Mouse (Mus musculus): ENCODE data around the gene Cfap97d1. TPM values are rescaled to one million over a fixed set of nuclear protein-coding genes. Genes with fewer than 3 reads are reported as not detected.

The Cfap97d1 gene
- polyA plus RNA-seq, 1 experiment = not detected

DNA sequence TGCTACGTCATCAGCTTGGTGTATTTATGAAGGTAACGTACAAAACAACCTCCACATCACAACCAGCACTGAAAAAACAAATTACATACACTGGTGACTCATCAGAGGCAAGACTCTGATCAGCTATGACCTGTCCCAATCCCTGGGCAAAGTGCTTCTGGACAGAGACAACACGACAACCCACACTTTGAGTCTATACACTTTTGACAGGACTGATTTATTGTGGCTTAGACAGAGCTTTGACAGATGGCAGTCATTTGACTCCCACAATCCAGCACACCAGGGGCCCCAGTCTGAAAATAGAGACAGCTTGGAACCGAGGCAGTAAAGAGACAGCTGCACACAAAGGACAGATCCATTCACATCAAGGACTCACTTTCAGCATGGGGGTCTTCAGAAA is 15.4 kb downstream of the Cfap97d1 start:
- Histone ChIP-seq H3ac (ENCODE audit: control insufficient read depth, insufficient read length) (no peak overlapping the region), H3K4me2 (ENCODE audit: low read depth) (no peak overlapping the region), H3K27me3 (ENCODE audit: control insufficient read depth, insufficient read depth, insufficient read length) (peaks cover 11% of the 10 kb centered on the region), H3K79me2 (ENCODE audit: control insufficient read depth, insufficient read depth) (no peaks in the 10 kb centered on the region), H3K36me3 (ENCODE audit: control insufficient read depth, insufficient read depth) (no peaks in the 10 kb centered on the region), H3K4me3 (no peak overlapping the region)
- no peak for TF ChIP-seq POLR2AphosphoS2 (IDR thresholded peaks at IDR 0.05; ENCODE audit: insufficient read length, low read depth)
- no peak for TF ChIP-seq MAX (IDR thresholded peaks at IDR 0.05; ENCODE audit: low read depth)
- TF ChIP-seq POLR2A (IDR thresholded peaks at IDR 0.05; ENCODE audit: insufficient read length, low read depth) = no peak
- no peak for TF ChIP-seq MYOG (IDR thresholded peaks at IDR 0.05; ENCODE audit: control insufficient read depth in 1 of 3, insufficient read depth in 1 of 3, insufficient read length in 2 of 3, low read depth in 2 of 3)
- no peak for TF ChIP-seq TCF3 (IDR thresholded peaks at IDR 0.05; ENCODE audit: insufficient read length, low read depth)
- no peak for TF ChIP-seq REST (IDR thresholded peaks at IDR 0.05; ENCODE audit: insufficient read depth, insufficient read length)
- TF ChIP-seq TCF12 (IDR thresholded peaks at IDR 0.05; ENCODE audit: insufficient read depth, poor library complexity, severe bottlenecking) = no peak
- TF ChIP-seq USF1 (IDR thresholded peaks at IDR 0.05; ENCODE audit: low read depth) = no peak
- no peak for TF ChIP-seq SRF (IDR thresholded peaks at IDR 0.05; ENCODE audit: control insufficient read depth, insufficient read length, low read depth)
- TF ChIP-seq MYOD1 (IDR thresholded peaks at IDR 0.05; ENCODE audit: control insufficient read depth in 1 of 3, insufficient read length in 2 of 3, low read depth in 2 of 3) = no peak
- TF ChIP-seq E2F4 (IDR thresholded peaks at IDR 0.05; ENCODE audit: insufficient read depth) = no peak
- no peak for TF ChIP-seq CEBPB (IDR thresholded peaks at IDR 0.05; ENCODE audit: insufficient read depth, poor library complexity, severe bottlenecking)

DNA sequence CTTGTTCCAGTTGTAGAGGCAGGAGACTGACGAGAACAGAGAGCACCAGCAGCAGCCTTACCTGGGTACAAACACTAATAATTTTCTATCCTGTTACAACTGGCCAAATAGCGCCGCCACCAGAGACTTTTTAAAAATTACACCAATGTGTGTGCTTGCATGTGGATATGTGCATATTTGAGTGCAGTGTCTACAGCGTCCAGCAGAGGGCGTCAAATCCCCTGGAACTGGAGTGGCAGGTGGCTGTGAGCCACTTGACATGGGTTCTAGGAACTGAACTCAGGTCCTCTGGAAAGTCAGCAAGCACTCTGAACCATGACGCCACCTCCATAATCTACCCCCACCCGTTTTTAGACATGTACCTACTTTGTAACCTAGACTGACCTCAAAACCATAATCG is 20.2 kb downstream of the Cfap97d1 start:
- Histone ChIP-seq H3K36me3 (ENCODE audit: control insufficient read depth, insufficient read depth) (no peaks in the 10 kb centered on the region), H3K4me3 (no peak overlapping the region)

DNA sequence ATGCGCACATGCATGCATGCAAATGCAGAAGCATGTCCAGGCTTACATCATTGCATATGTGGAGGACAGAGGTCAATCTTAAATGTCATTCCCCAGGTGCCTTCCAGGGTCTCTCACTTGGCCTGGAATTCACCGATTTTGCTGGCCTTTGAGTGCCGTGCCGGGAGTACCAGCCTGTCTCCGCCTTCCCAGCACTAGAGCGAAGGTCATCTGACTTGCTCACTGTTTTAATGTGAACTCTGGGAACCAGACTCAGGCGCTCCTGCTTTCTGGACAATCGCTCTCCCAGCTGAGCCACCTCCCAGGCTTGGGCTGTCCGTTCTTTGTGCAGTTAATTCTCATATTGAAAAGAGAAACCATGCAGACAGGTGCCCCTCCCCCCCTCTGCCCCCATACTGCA is 22.2 kb downstream of the Cfap97d1 start:
- H3K4me2 ChIP-seq (ENCODE audit: low read depth) = no peak overlapping the region
- no peak overlapping the region for H3K4me3 ChIP-seq
- TF ChIP-seq E2F4 (IDR thresholded peaks at IDR 0.05; ENCODE audit: insufficient read depth) (no peak), TCF12 (IDR thresholded peaks at IDR 0.05; ENCODE audit: insufficient read depth, poor library complexity, severe bottlenecking) (no peak), MAX (IDR thresholded peaks at IDR 0.05; ENCODE audit: low read depth) (no peak), REST (IDR thresholded peaks at IDR 0.05; ENCODE audit: insufficient read depth, insufficient read length) (no peak), POLR2A (IDR thresholded peaks at IDR 0.05; ENCODE audit: insufficient read length, low read depth) (no peak), CEBPB (IDR thresholded peaks at IDR 0.05; ENCODE audit: insufficient read depth, poor library complexity, severe bottlenecking) (no peak), POLR2AphosphoS2 (IDR thresholded peaks at IDR 0.05; ENCODE audit: insufficient read length, low read depth) (no peak), USF1 (IDR thresholded peaks at IDR 0.05; ENCODE audit: low read depth) (no peak), MYOG (IDR thresholded peaks at IDR 0.05; ENCODE audit: control insufficient read depth in 1 of 3, insufficient read depth in 1 of 3, insufficient read length in 2 of 3, low read depth in 2 of 3) (no peak), SRF (IDR thresholded peaks at IDR 0.05; ENCODE audit: control insufficient read depth, insufficient read length, low read depth) (no peak), TCF3 (IDR thresholded peaks at IDR 0.05; ENCODE audit: insufficient read length, low read depth) (no peak), MYOD1 (IDR thresholded peaks at IDR 0.05; ENCODE audit: control insufficient read depth in 1 of 3, insufficient read length in 2 of 3, low read depth in 2 of 3) (no peak)
- no peaks in the 10 kb centered on the region for H3K36me3 ChIP-seq (ENCODE audit: control insufficient read depth, insufficient read depth)
- H3ac ChIP-seq (ENCODE audit: control insufficient read depth, insufficient read length) = no peak overlapping the region
- no peaks in the 10 kb centered on the region for H3K79me2 ChIP-seq (ENCODE audit: control insufficient read depth, insufficient read depth)
- H3K27me3 ChIP-seq (ENCODE audit: control insufficient read depth, insufficient read depth, insufficient read length) = peaks cover 18% of the 10 kb centered on the region

More for the DNA sequence above, 20.2 kb downstream of the Cfap97d1 start:
- Histone ChIP-seq H3K4me2 (ENCODE audit: low read depth) (no peak overlapping the region), H3ac (ENCODE audit: control insufficient read depth, insufficient read length) (no peak overlapping the region), H3K27me3 (ENCODE audit: control insufficient read depth, insufficient read depth, insufficient read length) (peaks cover 13% of the 10 kb centered on the region), H3K79me2 (ENCODE audit: control insufficient read depth, insufficient read depth) (no peaks in the 10 kb centered on the region)
- TF ChIP-seq POLR2A (IDR thresholded peaks at IDR 0.05; ENCODE audit: insufficient read length, low read depth) (no peak), CEBPB (IDR thresholded peaks at IDR 0.05; ENCODE audit: insufficient read depth, poor library complexity, severe bottlenecking) (no peak), TCF12 (IDR thresholded peaks at IDR 0.05; ENCODE audit: insufficient read depth, poor library complexity, severe bottlenecking) (no peak), REST (IDR thresholded peaks at IDR 0.05; ENCODE audit: insufficient read depth, insufficient read length) (no peak), TCF3 (IDR thresholded peaks at IDR 0.05; ENCODE audit: insufficient read length, low read depth) (no peak), USF1 (IDR thresholded peaks at IDR 0.05; ENCODE audit: low read depth) (no peak), POLR2AphosphoS2 (IDR thresholded peaks at IDR 0.05; ENCODE audit: insufficient read length, low read depth) (no peak), SRF (IDR thresholded peaks at IDR 0.05; ENCODE audit: control insufficient read depth, insufficient read length, low read depth) (no peak), MYOD1 (IDR thresholded peaks at IDR 0.05; ENCODE audit: control insufficient read depth in 1 of 3, insufficient read length in 2 of 3, low read depth in 2 of 3) (no peak), E2F4 (IDR thresholded peaks at IDR 0.05; ENCODE audit: insufficient read depth) (no peak), MAX (IDR thresholded peaks at IDR 0.05; ENCODE audit: low read depth) (no peak), MYOG (IDR thresholded peaks at IDR 0.05; ENCODE audit: control insufficient read depth in 1 of 3, insufficient read depth in 1 of 3, insufficient read length in 2 of 3, low read depth in 2 of 3) (no peak)

DNA sequence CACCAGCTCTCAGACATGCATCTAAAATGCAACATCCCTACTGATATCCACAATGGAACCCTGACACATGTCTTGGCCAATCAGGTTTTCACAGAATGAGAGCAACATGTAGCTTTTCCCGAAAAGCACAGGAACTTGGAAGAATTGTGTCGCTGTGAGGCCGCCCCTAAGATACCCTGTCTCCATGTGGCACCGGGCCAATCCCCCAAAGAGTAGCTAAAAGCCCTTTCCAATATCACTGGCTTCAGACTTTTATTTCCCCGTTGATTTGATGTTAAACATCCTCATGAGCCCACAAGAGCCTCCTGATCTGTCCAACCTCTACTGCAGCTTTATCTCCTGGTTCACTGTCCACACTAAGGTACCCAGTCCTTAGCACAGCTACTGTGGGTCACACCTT is 22.6 kb downstream of the Cfap97d1 start:
- Histone ChIP-seq H3K4me3 (no peak overlapping the region), H3K79me2 (ENCODE audit: control insufficient read depth, insufficient read depth) (no peaks in the 10 kb centered on the region), H3K27me3 (ENCODE audit: control insufficient read depth, insufficient read depth, insufficient read length) (peaks cover 18% of the 10 kb centered on the region), H3K4me2 (ENCODE audit: low read depth) (no peak overlapping the region), H3K36me3 (ENCODE audit: control insufficient read depth, insufficient read depth) (no peaks in the 10 kb centered on the region), H3ac (ENCODE audit: control insufficient read depth, insufficient read length) (no peak overlapping the region)
- TF ChIP-seq USF1 (IDR thresholded peaks at IDR 0.05; ENCODE audit: low read depth) (no peak), REST (IDR thresholded peaks at IDR 0.05; ENCODE audit: insufficient read depth, insufficient read length) (no peak), MYOG (IDR thresholded peaks at IDR 0.05; ENCODE audit: control insufficient read depth in 1 of 3, insufficient read depth in 1 of 3, insufficient read length in 2 of 3, low read depth in 2 of 3) (no peak), TCF3 (IDR thresholded peaks at IDR 0.05; ENCODE audit: insufficient read length, low read depth) (no peak), MAX (IDR thresholded peaks at IDR 0.05; ENCODE audit: low read depth) (no peak), CEBPB (IDR thresholded peaks at IDR 0.05; ENCODE audit: insufficient read depth, poor library complexity, severe bottlenecking) (no peak), MYOD1 (IDR thresholded peaks at IDR 0.05; ENCODE audit: control insufficient read depth in 1 of 3, insufficient read length in 2 of 3, low read depth in 2 of 3) (no peak), E2F4 (IDR thresholded peaks at IDR 0.05; ENCODE audit: insufficient read depth) (no peak), TCF12 (IDR thresholded peaks at IDR 0.05; ENCODE audit: insufficient read depth, poor library complexity, severe bottlenecking) (no peak), POLR2A (IDR thresholded peaks at IDR 0.05; ENCODE audit: insufficient read length, low read depth) (no peak), POLR2AphosphoS2 (IDR thresholded peaks at IDR 0.05; ENCODE audit: insufficient read length, low read depth) (no peak), SRF (IDR thresholded peaks at IDR 0.05; ENCODE audit: control insufficient read depth, insufficient read length, low read depth) (no peak)

Measured in myocyte (in vitro differentiated cells).